Mouse (Mus musculus): ENCODE measurements around the gene 5830411N06Rik. TPM values are rescaled to one million over a fixed set of nuclear protein-coding genes. Genes with fewer than 3 reads are reported as not detected.

The 5830411N06Rik gene
- polyA plus RNA-seq, 1 experiment from 2014 or later: not detected

GRCm38 (mm10) chr7:140321135-140321534, 74.1 kb downstream of the 5830411N06Rik start:
- no peaks in the 10 kb centered on the region for H3K36me3 ChIP-seq (ENCODE audit: insufficient read depth, low read length)

GRCm38 (mm10) chr7:140329766-140330304, 82.8 kb downstream of the 5830411N06Rik start:
- no peaks in the 10 kb centered on the region for H3K36me3 ChIP-seq (ENCODE audit: insufficient read depth, low read length)
- H3K9ac ChIP-seq (replicated peaks; ENCODE audit: low read depth): no peak overlapping the region
- no peak overlapping the region for H3K4me2 ChIP-seq (replicated peaks; ENCODE audit: low read depth, low read length)
- ATAC-seq (no peak), DNase-seq (ENCODE audit: low spot score) (no peak)
- no peak overlapping the region for H3K4me3 ChIP-seq (ENCODE audit: low read depth, low read length)
- H3K9me3 ChIP-seq (ENCODE audit: low read length): no peaks in the 10 kb centered on the region
- WGBS: 27% methylated on average over 1 of the region's 1 CpGs
- H3K27me3 ChIP-seq (replicated peaks; ENCODE audit: insufficient read depth, low read length): no peaks in the 10 kb centered on the region
- no peak for TF ChIP-seq EP300 (IDR thresholded peaks at IDR 0.05)
- no peak for TF ChIP-seq CTCF (IDR thresholded peaks at IDR 0.05)
- no peak overlapping the region for H3K27ac ChIP-seq (ENCODE audit: low read length)
- no peaks in the 10 kb centered on the region for H3K4me1 ChIP-seq (ENCODE audit: insufficient read depth, low read depth, low read length)

More at GRCm38 (mm10) chr7:140321135-140321534, 74.1 kb downstream of the 5830411N06Rik start:
- Histone ChIP-seq H3K4me3 (ENCODE audit: low read depth, low read length) (no peak overlapping the region), H3K4me2 (replicated peaks; ENCODE audit: low read depth, low read length) (no peak overlapping the region), H3K27ac (ENCODE audit: low read length) (no peak overlapping the region), H3K4me1 (ENCODE audit: insufficient read depth, low read depth, low read length) (no peaks in the 10 kb centered on the region), H3K9ac (replicated peaks; ENCODE audit: low read depth) (no peak overlapping the region), H3K9me3 (ENCODE audit: low read length) (no peaks in the 10 kb centered on the region), H3K27me3 (replicated peaks; ENCODE audit: insufficient read depth, low read length) (no peaks in the 10 kb centered on the region)
- no peak for TF ChIP-seq EP300 (IDR thresholded peaks at IDR 0.05)
- TF ChIP-seq CTCF (IDR thresholded peaks at IDR 0.05): no peak
- no peak for DNase-seq (ENCODE audit: low spot score)
- no peak for ATAC-seq

GRCm38 (mm10) chr7:140333717-140334116, 86.6 kb downstream of the 5830411N06Rik start, which contains the start of gene Olfr527:
Gene Olfr527 (plus strand): TSS chr7:140334017.
- Histone ChIP-seq H3K9ac (replicated peaks; ENCODE audit: low read depth) (no peak within 1 kb of the TSS), H3K27ac (ENCODE audit: low read length) (no peak within 1 kb of the TSS), H3K9me3 (ENCODE audit: low read length) (no peaks in the 10 kb centered on the region), H3K4me1 (ENCODE audit: insufficient read depth, low read depth, low read length) (no peaks in the 10 kb centered on the region), H3K4me3 (ENCODE audit: low read depth, low read length) (no peak within 1 kb of the TSS), H3K4me2 (replicated peaks; ENCODE audit: low read depth, low read length) (no peak within 1 kb of the TSS), H3K27me3 (replicated peaks; ENCODE audit: insufficient read depth, low read length) (no peaks in the 10 kb centered on the region), H3K36me3 (ENCODE audit: insufficient read depth, low read length) (no peaks in the 10 kb centered on the region)
- no peak for ATAC-seq
- WGBS: 89% methylated on average over 2 of the region's 2 CpGs
- no peak for DNase-seq (ENCODE audit: low spot score)
- no peak for TF ChIP-seq CTCF (IDR thresholded peaks at IDR 0.05)
- no peak for TF ChIP-seq EP300 (IDR thresholded peaks at IDR 0.05)

Other genes starting within 250 kb of the 5830411N06Rik start
- gene Zfp511, start 210.9 kb upstream of the 5830411N06Rik start, polyA plus RNA-seq (2015; fragmentation: Nextera tagmentation; extraction: Ambion mirVana): 21.5 and 23.0 TPM in 2 replicates
- 20.8 and 22.4 TPM in 2 replicates for gene Tubgcp2, start 210.6 kb upstream of the 5830411N06Rik start, polyA plus RNA-seq (2015; fragmentation: Nextera tagmentation; extraction: Ambion mirVana)
- gene Msx3, start 198.2 kb upstream of the 5830411N06Rik start, polyA plus RNA-seq (2015; fragmentation: Nextera tagmentation; extraction: Ambion mirVana): not detected in 2 replicates
- gene Caly, start 164.7 kb upstream of the 5830411N06Rik start, polyA plus RNA-seq (2015; fragmentation: Nextera tagmentation; extraction: Ambion mirVana): 0.29 TPM in 2 replicates
- not detected in 2 replicates for gene Prap1, start 153.9 kb upstream of the 5830411N06Rik start, polyA plus RNA-seq (2015; fragmentation: Nextera tagmentation; extraction: Ambion mirVana)
- 18.8 and 19.0 TPM in 2 replicates for gene Fuom, start 144.8 kb upstream of the 5830411N06Rik start, polyA plus RNA-seq (2015; fragmentation: Nextera tagmentation; extraction: Ambion mirVana)
- gene Paox, start 131.5 kb upstream of the 5830411N06Rik start, polyA plus RNA-seq (2015; fragmentation: Nextera tagmentation; extraction: Ambion mirVana): 16.1 and 17.3 TPM in 2 replicates
- 129 and 133 TPM in 2 replicates for gene Echs1, start 130.8 kb upstream of the 5830411N06Rik start, polyA plus RNA-seq (2015; fragmentation: Nextera tagmentation; extraction: Ambion mirVana)
- 15.9 and 20.7 TPM in 2 replicates for gene Mtg1, start 109.7 kb upstream of the 5830411N06Rik start, polyA plus RNA-seq (2015; fragmentation: Nextera tagmentation; extraction: Ambion mirVana)
- 0.10 and 0.19 TPM in 2 replicates for gene Sprn, start 92.4 kb upstream of the 5830411N06Rik start, polyA plus RNA-seq (2015; fragmentation: Nextera tagmentation; extraction: Ambion mirVana)
- gene Olfr522, start 82.5 kb upstream of the 5830411N06Rik start, polyA plus RNA-seq (2015; fragmentation: Nextera tagmentation; extraction: Ambion mirVana): not detected in 2 replicates
- not detected in 2 replicates for gene Olfr523, start 74.1 kb upstream of the 5830411N06Rik start, polyA plus RNA-seq (2015; fragmentation: Nextera tagmentation; extraction: Ambion mirVana)
- gene Olfr524, start 41.3 kb upstream of the 5830411N06Rik start, polyA plus RNA-seq (2015; fragmentation: Nextera tagmentation; extraction: Ambion mirVana): not detected in 2 replicates
- gene Cd163l1, start 29.0 kb upstream of the 5830411N06Rik start, polyA plus RNA-seq (2015; fragmentation: Nextera tagmentation; extraction: Ambion mirVana): 0.23 and 0.56 TPM in 2 replicates
- gene Olfr525, start 73.6 kb downstream of the 5830411N06Rik start, polyA plus RNA-seq (2015; fragmentation: Nextera tagmentation; extraction: Ambion mirVana): not detected in 2 replicates
- gene Olfr527, start 86.7 kb downstream of the 5830411N06Rik start, polyA plus RNA-seq (2015; fragmentation: Nextera tagmentation; extraction: Ambion mirVana): not detected in 2 replicates
- gene Olfr60, start 114.4 kb downstream of the 5830411N06Rik start, polyA plus RNA-seq (2015; fragmentation: Nextera tagmentation; extraction: Ambion mirVana): not detected in 2 replicates
- not detected in 2 replicates for gene Olfr530, start 129.0 kb downstream of the 5830411N06Rik start, polyA plus RNA-seq (2015; fragmentation: Nextera tagmentation; extraction: Ambion mirVana)
- gene Olfr531, start 155.6 kb downstream of the 5830411N06Rik start, polyA plus RNA-seq (2015; fragmentation: Nextera tagmentation; extraction: Ambion mirVana): not detected in 2 replicates
- gene Olfr532, start 174.4 kb downstream of the 5830411N06Rik start, polyA plus RNA-seq (2015; fragmentation: Nextera tagmentation; extraction: Ambion mirVana): not detected in 2 replicates
- gene Olfr533, start 216.1 kb downstream of the 5830411N06Rik start, polyA plus RNA-seq (2015; fragmentation: Nextera tagmentation; extraction: Ambion mirVana): not detected in 2 replicates
- gene Olfr535, start 236.9 kb downstream of the 5830411N06Rik start, polyA plus RNA-seq (2015; fragmentation: Nextera tagmentation; extraction: Ambion mirVana): not detected in 2 replicates